Mouse (Mus musculus): ENCODE measurements around the gene Nab2. TPM values are rescaled to one million over a fixed set of nuclear protein-coding genes. Genes with fewer than 3 reads are reported as not detected.
"Not testable (repeated sequence)": the region's sequence is repeated elsewhere in the genome, so short reads cannot be mapped to it uniquely, and the experiment has no call there.

Gene Nab2
- total RNA-seq, 2 experiments from 2014 or later, result 43.0 to 46.0 TPM

GRCm38 (mm10) chr10:127674794-127675522 is 6.6 kb upstream of the Nab2 start:
- peak; percentile 50 to 79 for DNase-seq (ENCODE audit: extremely low spot score in 1 of 2, low spot score in 1 of 2)

DNA sequence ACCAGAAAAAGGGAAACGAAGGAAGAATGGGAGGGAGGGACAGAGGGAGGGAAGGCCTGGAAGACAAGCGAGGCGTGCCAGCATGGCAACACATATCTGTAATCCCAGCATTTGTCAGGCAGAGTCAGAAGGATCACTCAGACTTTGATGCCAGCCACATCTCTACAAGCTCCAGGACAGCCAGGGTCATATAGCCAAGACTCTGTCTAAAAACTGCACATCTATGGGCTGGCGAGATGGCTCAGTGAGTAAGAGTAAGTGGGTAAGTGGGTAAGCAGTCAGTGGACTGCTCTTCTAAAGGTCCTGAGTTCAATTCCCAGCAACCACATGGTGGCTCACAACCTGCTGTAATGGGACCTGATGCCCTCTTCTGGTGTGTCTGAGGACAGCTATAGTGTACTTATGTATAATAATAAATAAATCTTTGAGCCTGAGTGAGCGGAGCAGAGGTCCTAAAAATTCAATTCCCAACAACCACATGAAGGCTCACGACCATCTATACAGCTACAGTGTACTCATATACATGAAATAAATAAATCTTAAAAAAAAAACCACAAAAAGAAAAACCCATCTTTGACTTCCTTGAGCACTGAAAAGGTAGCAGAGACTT is 5.8 kb upstream of the Nab2 start:
- DNase-seq (ENCODE audit: extremely low spot score in 1 of 2, low spot score in 1 of 2), result no peak

DNA sequence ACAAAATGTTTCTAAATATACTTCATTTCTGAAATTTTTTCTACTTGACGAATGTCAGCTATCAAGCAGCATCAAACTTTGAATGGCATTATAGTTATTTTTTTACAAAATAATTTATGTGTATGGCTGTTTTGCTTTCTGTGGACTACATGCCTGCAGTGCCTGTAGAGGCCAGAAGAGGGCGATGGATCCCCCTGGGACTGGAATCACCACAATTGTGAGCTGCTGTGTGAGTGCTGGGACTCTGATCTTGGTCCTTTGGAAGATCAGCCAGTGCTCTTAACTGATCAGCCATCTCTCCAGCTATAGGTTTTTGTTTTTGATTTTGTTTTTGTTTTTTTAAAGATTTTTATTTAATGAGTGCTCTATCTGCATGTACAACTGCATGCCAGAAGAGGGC is 2.9 kb upstream of the Nab2 start:
- no peak for DNase-seq (ENCODE audit: extremely low spot score in 1 of 2, low spot score in 1 of 2)

- no peak for DNase-seq (ENCODE audit: extremely low spot score in 1 of 2, low spot score in 1 of 2)
These were observed 1.8 kb upstream of the Nab2 start for GRCm38 (mm10) chr10:127670185-127670584.

- DNase-seq (ENCODE audit: extremely low spot score in 1 of 2, low spot score in 1 of 2), result no peak
These were observed 802 bp upstream of the Nab2 start for GRCm38 (mm10) chr10:127669170-127669569.

GRCm38 (mm10) chr10:127667269-127668092 is 887 bp downstream of the Nab2 start:
- DNase-seq (ENCODE audit: extremely low spot score in 1 of 2, low spot score in 1 of 2), result peak in 1 of 2 experiments; percentile 46

DNA sequence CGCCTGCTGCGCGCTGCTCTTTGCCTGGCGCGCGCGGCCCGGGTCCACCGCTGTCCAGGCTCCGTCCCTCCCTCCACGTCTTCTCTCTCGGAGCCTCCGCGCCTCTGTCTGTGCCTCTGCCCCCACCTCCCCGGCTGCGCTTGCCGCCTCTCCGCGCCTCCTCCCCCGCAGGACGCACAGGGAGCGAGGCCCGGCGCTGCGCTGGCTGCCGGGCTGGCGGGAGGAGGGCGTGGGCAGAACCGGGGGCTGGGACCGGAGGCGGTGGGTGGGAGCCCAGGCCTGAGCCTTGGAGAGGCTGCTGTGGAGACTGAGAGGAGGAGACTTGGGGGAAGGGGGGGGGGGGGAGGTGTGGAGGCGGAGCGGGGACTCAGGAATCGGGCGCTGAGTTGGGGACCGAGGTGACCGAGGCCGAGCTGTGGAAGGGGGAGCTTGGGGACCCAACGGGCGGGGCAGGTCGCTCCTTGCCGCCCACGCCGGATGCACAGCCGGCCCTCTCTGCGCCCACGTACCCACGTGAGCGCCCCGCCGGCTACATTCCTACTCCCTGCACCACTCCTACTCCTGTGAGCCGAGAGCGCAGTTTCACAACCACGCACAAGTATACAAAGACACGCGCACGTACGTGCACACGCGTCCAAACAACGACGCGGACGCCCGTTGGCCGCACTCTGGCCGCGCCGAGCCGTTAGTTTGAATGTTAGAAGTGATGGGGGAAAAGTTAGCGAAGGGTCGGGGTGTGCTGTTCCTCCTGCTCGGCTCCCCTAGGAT is 1.7 kb downstream of the Nab2 start, which contains the start of gene Nemp1:
Gene Nemp1 (plus strand): TSS at position 401 of the 768 bp plus-strand sequence.
- DNase-seq (ENCODE audit: extremely low spot score in 1 of 2, low spot score in 1 of 2), result peak; percentile 53 to 62

DNA sequence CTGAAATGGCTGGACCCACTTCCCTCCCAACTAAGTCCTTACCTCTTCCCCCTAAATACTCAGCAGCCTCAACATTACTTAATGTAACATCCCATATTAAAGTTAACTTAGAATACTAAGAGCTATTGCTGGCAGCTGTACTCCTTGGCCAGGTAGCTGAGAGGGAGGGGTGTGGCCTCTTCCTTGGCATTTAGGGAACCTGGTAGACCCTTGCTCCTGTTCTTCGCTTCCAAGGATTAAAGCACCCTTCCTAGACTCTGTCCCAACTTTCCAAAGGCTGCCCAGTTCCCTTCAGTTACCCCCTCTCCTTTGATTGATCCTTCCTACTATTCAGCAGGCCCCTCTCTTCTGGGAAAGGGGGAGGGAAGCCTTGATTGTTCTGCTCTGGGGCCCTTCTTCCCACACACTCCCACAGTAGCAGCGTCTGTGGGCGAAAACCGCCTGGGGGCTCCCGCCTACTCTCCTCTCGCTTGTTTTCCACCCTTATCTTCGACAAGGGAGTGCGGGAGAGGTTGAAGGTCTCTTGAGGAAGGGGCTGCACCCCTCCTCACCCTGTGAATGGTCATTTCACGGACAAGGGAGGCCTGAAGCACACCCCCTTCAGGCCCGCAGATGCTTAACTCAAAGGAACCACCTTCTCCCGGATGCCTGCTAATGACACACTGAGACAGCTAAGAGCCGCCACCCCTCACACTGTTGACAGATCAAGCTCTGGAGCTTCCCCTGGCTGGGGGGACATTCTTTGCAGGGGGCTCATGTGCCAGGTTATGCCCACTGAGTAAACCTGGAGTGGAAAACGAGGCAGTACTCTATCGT is 2.8 kb downstream of the Nab2 start:
- no peak for DNase-seq (ENCODE audit: extremely low spot score in 1 of 2, low spot score in 1 of 2)

GRCm38 (mm10) chr10:127664891-127665290 is 3.5 kb downstream of the Nab2 start:
- DNase-seq (ENCODE audit: extremely low spot score in 1 of 2, low spot score in 1 of 2), result no peak

DNA sequence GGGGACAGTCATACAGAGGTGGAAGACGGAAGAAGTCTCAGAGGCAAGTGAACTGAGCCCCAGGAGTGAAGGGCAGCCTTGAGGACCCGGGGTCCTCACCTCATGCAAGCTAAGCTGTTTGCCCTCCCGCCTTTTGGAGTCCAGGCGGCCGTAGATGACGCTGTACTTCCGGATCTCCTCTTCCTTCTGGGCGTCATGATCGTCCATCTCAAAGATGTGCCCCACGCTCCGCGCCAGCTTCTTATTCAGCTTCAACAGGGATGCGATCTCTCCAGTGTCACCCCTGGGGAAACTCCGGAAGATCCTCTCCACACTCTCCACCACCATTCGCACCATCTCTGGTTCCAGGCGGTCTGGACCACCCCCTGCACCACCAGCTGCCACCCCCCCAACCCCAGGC is 4.2 kb downstream of the Nab2 start:
- DNase-seq (ENCODE audit: extremely low spot score in 1 of 2, low spot score in 1 of 2), result no peak

GRCm38 (mm10) chr10:127663590-127663989 is 4.8 kb downstream of the Nab2 start:
- DNase-seq (ENCODE audit: extremely low spot score in 1 of 2, low spot score in 1 of 2), result no peak

DNA sequence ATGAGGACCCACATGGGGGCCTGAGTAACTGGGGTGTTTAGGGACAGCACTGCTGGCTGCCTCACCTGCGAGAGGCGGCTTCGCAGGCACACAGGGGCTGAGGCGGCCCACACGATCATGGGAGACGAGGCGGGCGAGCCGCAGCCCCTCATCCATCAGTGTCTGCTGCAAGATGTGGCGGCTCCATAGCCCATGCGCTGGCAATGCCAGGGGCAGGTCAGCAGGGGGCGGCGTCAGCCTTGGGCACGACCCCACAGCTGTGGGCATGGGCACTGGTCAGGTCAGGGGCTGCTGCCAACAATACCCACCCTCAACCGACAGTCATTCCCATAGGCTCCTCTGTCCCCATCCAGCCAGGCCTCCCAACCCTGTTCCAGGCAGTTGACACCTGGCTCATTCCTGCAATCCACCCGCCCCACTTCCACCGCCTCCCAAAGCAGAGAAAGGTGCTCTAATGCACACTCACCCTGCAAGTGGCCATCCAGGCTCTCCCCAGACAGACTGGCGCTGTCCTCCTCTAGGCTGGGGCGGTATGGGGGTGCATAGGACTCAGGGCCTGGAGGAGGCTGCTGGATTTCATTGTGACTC is 5.6 kb downstream of the Nab2 start:
- no peak for DNase-seq (ENCODE audit: extremely low spot score in 1 of 2, low spot score in 1 of 2)

DNA sequence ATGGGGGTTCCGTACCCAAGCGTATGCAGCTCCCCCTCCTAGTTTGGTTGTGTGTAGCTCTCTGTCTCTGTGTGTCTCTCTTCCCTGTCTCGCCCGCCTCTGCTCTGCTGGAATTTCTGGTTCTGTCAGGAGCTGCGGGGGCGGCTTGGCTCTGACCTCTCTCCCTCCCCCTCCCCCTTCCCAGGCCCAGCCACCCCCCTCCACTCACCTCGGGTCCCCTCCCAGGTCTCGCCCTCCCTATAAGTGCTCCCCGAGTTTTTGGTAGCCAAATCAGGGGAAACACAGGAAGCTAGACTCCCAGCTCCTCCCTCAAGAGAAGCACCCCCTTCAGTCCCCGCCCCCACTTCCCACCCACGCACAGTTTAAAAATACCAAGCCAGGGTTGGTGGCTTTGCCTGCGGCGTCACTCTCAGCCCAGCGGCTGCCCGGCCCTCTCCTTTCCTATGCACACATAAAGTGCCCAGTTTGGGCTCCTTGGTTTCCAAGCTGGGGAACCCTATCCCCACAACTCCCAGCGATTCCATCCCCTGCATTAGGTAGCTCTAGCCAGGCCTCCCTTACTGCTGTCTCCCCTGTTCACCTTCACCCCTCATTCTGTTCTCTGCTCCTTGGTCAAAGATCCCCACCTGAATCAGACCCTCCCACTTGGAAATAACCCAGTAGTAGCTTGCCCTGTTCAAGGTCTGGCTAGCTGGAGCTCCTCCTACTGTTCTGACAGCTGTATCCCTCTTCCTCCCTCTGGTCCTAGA is 6.3 kb downstream of the Nab2 start:
- peak in 1 of 2 experiments; percentile 22 for DNase-seq (ENCODE audit: extremely low spot score in 1 of 2, low spot score in 1 of 2)

DNA sequence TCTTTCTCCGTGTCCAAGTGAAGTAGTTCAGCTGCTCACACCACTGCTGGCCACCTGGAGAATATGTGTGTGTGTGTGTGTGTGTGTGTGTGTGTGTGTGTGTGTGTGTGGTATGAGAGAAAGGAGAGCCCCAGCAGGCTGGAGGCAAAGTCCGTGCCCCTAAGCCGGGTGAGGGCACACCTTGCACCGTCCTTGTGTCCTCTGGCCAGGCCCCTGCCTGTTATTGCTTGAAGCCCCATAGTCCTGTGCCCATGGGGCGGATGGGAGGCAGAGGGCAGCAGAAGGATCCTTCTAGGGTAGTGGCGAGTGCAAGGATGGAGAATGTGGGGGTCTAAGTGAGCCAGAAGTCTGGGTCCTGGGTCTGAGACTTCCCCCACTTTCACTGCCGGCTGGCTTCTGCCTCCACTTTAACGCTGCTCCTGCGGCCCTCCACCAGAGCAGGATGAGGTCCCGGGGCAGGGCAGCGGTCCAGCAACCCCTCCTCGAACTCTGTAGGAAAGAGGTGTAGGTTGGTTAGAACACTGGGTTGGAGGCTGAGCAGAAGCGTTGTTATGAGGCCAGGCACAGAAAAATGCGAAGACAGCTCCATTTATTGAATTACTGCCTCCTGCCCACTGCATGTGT is 7.0 kb downstream of the Nab2 start:
- no peak for DNase-seq (ENCODE audit: extremely low spot score in 1 of 2, low spot score in 1 of 2)

- no peak for DNase-seq (ENCODE audit: extremely low spot score in 1 of 2, low spot score in 1 of 2)
These were observed 8.8 kb downstream of the Nab2 start for GRCm38 (mm10) chr10:127659551-127659950.

DNA sequence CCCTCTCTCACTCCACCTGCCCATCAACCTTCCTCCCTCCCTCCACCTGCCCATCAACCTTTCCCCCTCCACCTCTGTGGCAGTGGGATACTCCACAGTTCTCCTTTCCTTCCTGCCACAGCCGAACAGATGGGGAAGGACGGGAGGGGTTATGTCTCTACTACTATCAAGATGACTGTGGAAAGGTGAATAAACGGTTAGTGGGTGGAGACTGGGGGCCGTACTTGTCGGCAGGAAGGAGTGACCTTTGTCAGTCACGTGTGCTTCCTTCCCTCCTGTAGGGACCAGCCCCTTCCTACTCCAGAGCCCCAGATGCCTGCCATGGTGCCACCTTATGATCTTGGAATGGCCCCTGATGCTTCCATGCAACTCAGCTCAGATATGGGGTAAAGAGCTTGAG is 10.3 kb downstream of the Nab2 start:
- DNase-seq (ENCODE audit: extremely low spot score in 1 of 2, low spot score in 1 of 2), result no peak

DNA sequence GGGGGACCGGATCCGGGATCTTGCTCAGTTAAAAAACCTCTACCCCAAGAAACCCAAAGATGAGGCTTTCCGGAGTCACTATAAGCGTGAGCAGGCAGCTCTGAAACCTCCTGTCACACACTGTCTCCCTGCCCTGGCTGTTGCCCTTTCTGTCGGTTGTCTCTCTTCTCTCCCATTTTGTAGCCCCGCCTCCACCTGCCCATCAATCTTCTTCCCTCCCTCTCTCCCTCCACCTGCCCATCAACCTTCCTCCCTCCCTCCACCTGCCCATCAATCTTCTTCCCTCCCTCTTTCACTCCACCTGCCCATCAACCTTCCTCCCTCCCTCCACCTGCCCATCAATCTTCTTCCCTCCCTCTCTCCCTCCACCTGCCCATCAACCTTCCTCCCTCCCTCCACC is 10.8 kb downstream of the Nab2 start:
- not testable (repeated sequence) for DNase-seq (ENCODE audit: extremely low spot score in 1 of 2, low spot score in 1 of 2)

DNA sequence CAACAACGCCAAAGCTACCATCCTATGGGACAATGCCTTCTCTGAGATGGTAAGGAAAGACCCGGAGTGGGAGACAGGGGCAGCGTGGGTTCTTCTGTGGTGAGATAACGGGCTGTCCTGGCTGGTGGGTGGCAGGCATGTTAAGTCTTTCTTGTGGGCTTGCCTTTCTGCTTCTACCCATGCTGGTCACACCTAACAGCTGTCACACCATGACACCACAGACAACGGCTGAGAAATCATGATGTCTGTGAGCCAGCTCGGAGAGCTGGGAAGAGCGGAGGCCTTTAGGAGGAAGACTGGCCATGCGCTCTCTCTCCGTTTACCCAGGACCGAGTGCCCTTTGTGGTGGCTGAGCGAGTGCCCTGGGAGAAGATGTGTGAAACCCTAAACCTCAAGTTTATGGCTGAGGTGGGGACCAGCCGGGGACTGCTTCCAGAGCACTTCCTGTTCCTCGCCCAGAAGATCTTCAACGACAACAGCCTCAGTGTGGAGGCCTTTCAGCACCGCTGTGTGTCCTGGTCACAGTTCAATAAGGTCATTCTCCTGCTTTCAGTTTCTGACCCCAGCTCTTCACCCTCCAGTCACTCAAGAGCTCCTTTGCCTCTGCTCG is 13.3 kb downstream of the Nab2 start:
- no peak for DNase-seq (ENCODE audit: extremely low spot score in 1 of 2, low spot score in 1 of 2)
